Mouse (Mus musculus) megakaryocyte, embryonic 14.5 days (primary cell): ENCODE measurements around the gene Actg1.
"Not testable (repeated sequence)": the region's sequence is repeated elsewhere in the genome, so short reads cannot be mapped to it uniquely, and the experiment has no call there.

Experiments
- FLI1 ChIP-seq: IDR thresholded peaks from 2 replicates; pipeline ENCODE4 v1.6.1; 2012; ENCODE audit warnings: low read length, inconsistent platforms, mixed read lengths
- GATA1 ChIP-seq: IDR thresholded peaks from 3 replicates; pipeline ENCODE4 v1.6.1; 2012; ENCODE audit warnings: mixed read lengths, low read length, inconsistent platforms, borderline replicate concordance

- TF ChIP-seq GATA1, FLI1: not testable (repeated sequence)
These were observed 3.7 kb upstream of the Actg1 start for GRCm38 (mm10) chr11:120352093-120352350.
